Mouse (Mus musculus): ENCODE data around the gene Lekr1. TPM values are rescaled to one million over a fixed set of nuclear protein-coding genes. Genes with fewer than 3 reads are reported as not detected.

Gene Lekr1
- polyA plus RNA-seq, 1 experiment from 2014 or later = 6.3 TPM

DNA sequence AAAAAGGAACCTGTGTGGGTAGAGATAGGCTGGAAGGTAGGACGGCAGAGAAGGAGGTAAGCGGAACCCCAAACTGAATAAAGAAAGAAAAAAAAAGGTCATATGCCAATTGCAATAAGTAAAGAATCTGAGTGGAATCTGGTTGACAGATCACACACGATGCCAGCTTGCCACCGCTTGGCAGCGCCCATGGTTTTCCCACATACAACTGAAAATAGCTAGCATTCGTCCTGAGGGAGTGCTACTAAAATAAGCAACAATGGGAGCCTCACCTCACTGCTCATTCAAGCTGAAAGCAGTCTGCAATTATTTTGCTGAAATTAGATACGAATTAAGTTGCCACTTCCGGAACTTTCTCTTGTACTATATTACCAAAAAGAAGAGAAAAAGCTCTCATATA is 202.9 kb downstream of the Lekr1 start:
- Histone ChIP-seq H3K27ac (replicated peaks; ENCODE audit: low read depth, low read length) (no peak overlapping the region), H3K27me3 (ENCODE audit: control insufficient read depth, insufficient read depth, low read length) (no peaks in the 10 kb centered on the region), H3K9me3 (ENCODE audit: control insufficient read depth, low read length) (no peaks in the 10 kb centered on the region), H3K9ac (ENCODE audit: low read length) (no peak overlapping the region), H3K36me3 (ENCODE audit: control insufficient read depth, insufficient read depth, low read length) (no peaks in the 10 kb centered on the region), H3K4me2 (ENCODE audit: low read depth, severe bottlenecking) (no peak overlapping the region), H3K4me3 (ENCODE audit: low read depth, low read length) (no peak overlapping the region), H3K4me1 (ENCODE audit: control insufficient read depth, insufficient read depth, low read length) (peaks cover 6% of the 10 kb centered on the region)
- ATAC-seq (ENCODE audit: insufficient number of reproducible peaks, low FRiP score, low TSS enrichment, low read depth) (no peak), DNase-seq (ENCODE audit: low spot score) (no peak)
- 93% methylated on average over 8 of the region's 8 CpGs for WGBS

DNA sequence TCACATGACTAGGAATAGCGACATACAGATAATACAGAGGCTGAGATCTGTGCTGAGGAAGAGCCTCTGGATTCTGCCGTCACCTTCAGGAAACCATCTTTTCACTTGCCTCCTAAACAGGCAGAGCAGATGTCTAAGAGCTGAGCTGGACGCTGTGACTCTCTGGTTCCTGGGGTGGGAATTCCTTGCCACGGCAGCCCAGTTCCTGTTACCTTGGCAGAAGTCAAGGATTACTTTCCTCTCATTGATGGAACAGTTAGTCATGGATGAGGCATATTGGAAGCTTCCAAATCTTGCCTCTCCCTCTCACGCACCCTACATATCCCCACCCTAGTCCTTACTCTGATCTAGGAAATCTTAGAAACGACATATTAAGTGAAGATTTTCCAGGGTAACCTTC is 203.7 kb downstream of the Lekr1 start:
- Histone ChIP-seq H3K4me2 (ENCODE audit: low read depth, severe bottlenecking) (no peak overlapping the region), H3K36me3 (ENCODE audit: control insufficient read depth, insufficient read depth, low read length) (no peaks in the 10 kb centered on the region), H3K9me3 (ENCODE audit: control insufficient read depth, low read length) (no peaks in the 10 kb centered on the region), H3K27me3 (ENCODE audit: control insufficient read depth, insufficient read depth, low read length) (no peaks in the 10 kb centered on the region), H3K9ac (ENCODE audit: low read length) (no peak overlapping the region), H3K4me1 (ENCODE audit: control insufficient read depth, insufficient read depth, low read length) (peaks cover 6% of the 10 kb centered on the region), H3K4me3 (ENCODE audit: low read depth, low read length) (no peak overlapping the region), H3K27ac (replicated peaks; ENCODE audit: low read depth, low read length) (no peak overlapping the region)
- ATAC-seq (ENCODE audit: insufficient number of reproducible peaks, low FRiP score, low TSS enrichment, low read depth) (no peak), DNase-seq (ENCODE audit: low spot score) (no peak)
- 81% methylated on average over 6 of the region's 6 CpGs for WGBS

DNA sequence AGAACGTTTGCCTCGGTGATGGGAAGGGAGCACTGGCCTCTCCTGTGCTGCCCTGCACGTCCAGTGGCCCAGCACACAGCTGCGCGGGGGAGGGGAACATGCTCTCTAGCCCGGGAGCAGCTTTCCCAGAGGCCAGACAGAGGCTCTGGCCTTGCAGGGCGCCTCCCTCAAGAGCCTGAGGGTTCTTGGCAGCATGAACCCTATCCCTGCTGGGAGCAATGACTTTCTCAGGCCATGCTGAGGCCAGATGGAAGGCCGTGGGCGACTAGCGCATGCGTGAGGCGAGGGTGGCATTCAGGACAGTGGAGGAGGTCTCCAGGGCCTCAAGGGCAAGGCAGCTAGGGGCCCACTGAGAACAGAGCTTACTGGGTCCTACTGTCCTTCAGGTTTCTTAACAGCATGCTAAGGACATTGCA is 205.2 kb downstream of the Lekr1 start:
- Histone ChIP-seq H3K27me3 (ENCODE audit: control insufficient read depth, insufficient read depth, low read length) (no peaks in the 10 kb centered on the region), H3K4me3 (ENCODE audit: low read depth, low read length) (no peak overlapping the region), H3K9me3 (ENCODE audit: control insufficient read depth, low read length) (no peaks in the 10 kb centered on the region), H3K36me3 (ENCODE audit: control insufficient read depth, insufficient read depth, low read length) (no peaks in the 10 kb centered on the region), H3K4me1 (ENCODE audit: control insufficient read depth, insufficient read depth, low read length) (peaks cover 6% of the 10 kb centered on the region), H3K9ac (ENCODE audit: low read length) (peak overlapping the region; percentile 43), H3K27ac (replicated peaks; ENCODE audit: low read depth, low read length) (peak overlapping the region; percentile 53), H3K4me2 (ENCODE audit: low read depth, severe bottlenecking) (peak overlapping the region; percentile 26; the same call in 1 of the 2 replicates)
- DNase-seq (ENCODE audit: low spot score) (peak; percentile 85), ATAC-seq (ENCODE audit: insufficient number of reproducible peaks, low FRiP score, low TSS enrichment, low read depth) (peak; percentile 87)
- whole genome bisulfite sequencing = 5% methylated on average over 12 of the region's 12 CpGs

DNA sequence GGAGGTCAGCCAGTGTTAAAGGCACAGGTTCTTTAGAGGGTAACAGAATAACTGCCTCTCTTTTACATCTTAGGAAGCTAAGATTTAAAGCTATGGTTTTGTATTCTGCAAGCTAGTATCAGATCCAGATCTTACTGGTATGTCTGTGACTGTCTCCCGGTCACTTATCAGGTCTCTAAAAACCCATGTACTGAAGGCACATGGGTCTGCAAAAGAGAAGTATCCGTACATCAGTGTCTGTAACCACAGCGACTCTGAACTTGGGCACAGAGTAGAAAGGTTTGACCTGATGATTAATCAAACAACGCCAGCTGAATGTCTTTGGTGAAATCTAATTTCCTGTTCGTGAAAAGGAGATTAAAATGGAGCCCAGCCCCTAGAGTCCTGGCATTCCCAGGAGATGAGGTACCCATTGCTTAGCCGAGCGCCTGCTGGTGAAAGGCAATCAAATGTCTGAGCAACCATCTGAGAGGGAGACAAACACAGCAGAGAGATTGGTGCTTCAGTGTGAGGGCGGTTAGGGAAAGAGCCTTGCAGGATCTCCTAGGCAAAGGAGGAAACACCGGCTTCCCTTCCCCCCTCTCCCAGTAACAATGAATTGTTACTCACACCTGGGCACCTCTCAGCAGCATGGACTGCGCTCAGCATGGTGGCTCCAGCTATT is 205.7 kb downstream of the Lekr1 start:
- Histone ChIP-seq H3K27me3 (ENCODE audit: control insufficient read depth, insufficient read depth, low read length) (no peaks in the 10 kb centered on the region), H3K4me2 (ENCODE audit: low read depth, severe bottlenecking) (no peak overlapping the region), H3K4me3 (ENCODE audit: low read depth, low read length) (no peak overlapping the region), H3K4me1 (ENCODE audit: control insufficient read depth, insufficient read depth, low read length) (peaks cover 6% of the 10 kb centered on the region), H3K27ac (replicated peaks; ENCODE audit: low read depth, low read length) (peak overlapping the region; percentile 53; the same call in 1 of the 2 replicates), H3K9me3 (ENCODE audit: control insufficient read depth, low read length) (no peaks in the 10 kb centered on the region), H3K9ac (ENCODE audit: low read length) (0 out of 2 replicates have a peak overlapping the region, but pooled peaks have one; percentile 43), H3K36me3 (ENCODE audit: control insufficient read depth, insufficient read depth, low read length) (no peaks in the 10 kb centered on the region)
- peak; percentile 36 for DNase-seq (ENCODE audit: low spot score)
- peak; percentile 19; the same call in 1 of the 2 replicates for ATAC-seq (ENCODE audit: insufficient number of reproducible peaks, low FRiP score, low TSS enrichment, low read depth)
- 30% methylated on average over 10 of the region's 10 CpGs for WGBS

DNA sequence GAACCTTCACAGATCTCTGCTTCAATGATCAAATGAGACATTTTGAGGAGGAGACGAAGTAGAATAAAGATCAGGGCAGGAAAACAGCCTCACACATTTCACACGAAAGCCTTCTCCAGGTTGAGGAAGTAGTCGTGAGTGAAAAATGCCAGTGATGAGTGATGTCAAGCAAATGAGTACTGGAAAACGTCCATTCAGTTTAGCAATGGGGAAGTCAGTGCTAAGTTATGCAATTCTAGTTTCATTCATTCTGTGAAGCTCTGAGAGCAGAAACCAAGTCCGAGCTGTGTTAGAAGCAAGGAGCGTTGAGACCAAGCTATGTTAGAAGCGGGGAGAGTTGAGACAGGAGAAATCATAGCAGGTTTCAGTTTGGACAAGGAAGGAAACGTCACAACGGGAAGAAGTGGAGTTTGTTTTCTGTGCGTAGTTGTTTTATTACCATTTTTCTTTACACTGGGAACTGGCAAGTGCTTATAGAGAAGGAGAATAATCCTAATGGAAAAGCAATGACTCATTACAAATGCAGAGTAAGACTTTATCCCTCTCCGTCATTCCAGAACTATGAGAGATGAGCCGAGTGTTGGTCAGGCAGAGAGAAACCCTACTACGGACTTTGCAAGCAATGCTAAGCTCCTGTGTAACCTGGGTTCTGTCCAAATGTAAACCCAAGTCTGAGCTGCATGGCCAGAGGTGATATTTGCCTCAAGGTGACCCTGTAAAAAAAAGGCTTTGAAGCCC is 207.2 kb downstream of the Lekr1 start:
- no peaks in the 10 kb centered on the region for H3K9me3 ChIP-seq (ENCODE audit: control insufficient read depth, low read length)
- DNase-seq (ENCODE audit: low spot score) (no peak), ATAC-seq (ENCODE audit: insufficient number of reproducible peaks, low FRiP score, low TSS enrichment, low read depth) (no peak)
- H3K27ac ChIP-seq (replicated peaks; ENCODE audit: low read depth, low read length) = no peak overlapping the region
- H3K9ac ChIP-seq (ENCODE audit: low read length) = no peak overlapping the region
- H3K4me3 ChIP-seq (ENCODE audit: low read depth, low read length) = no peak overlapping the region
- no peaks in the 10 kb centered on the region for H3K36me3 ChIP-seq (ENCODE audit: control insufficient read depth, insufficient read depth, low read length)
- no peak overlapping the region for H3K4me2 ChIP-seq (ENCODE audit: low read depth, severe bottlenecking)
- H3K27me3 ChIP-seq (ENCODE audit: control insufficient read depth, insufficient read depth, low read length) = no peaks in the 10 kb centered on the region
- peaks cover 6% of the 10 kb centered on the region for H3K4me1 ChIP-seq (ENCODE audit: control insufficient read depth, insufficient read depth, low read length)
- 87% methylated on average over 13 of the region's 13 CpGs for WGBS

Small RNA genes lying within 50 kb of the gene (microRNA-seq; reads per million reads assigned to microRNA genes)
- not detected for gene Mir8120

Other genes with a start within 250 kb of the Lekr1 start
- 35.8 and 44.3 TPM in 2 replicates for gene Tiparp, start 137.8 kb upstream of the Lekr1 start, polyA plus RNA-seq (2014; fragmentation: Nextera tagmentation; extraction: Ambion mirVana)